Mouse (Mus musculus) myocyte (in vitro differentiated cells): ENCODE results near the gene Olfr429.
"Not testable (repeated sequence)": the region's sequence is repeated elsewhere in the genome, so short reads cannot be mapped to it uniquely, and the experiment has no call there.

Experiments used
- CEBPB ChIP-seq: IDR thresholded peaks from 2 replicates; pipeline ENCODE4 v1.6.1; 2011; ENCODE audit warnings: mild to moderate bottlenecking, moderate library complexity; ENCODE audit not compliant: poor library complexity, insufficient read depth, severe bottlenecking
- E2F4 ChIP-seq: IDR thresholded peaks from one replicate; pipeline ENCODE4 v1.6.1; 2011; ENCODE audit warnings: mild to moderate bottlenecking, control low read depth, moderate library complexity; ENCODE audit not compliant: insufficient read depth
- MAX ChIP-seq: IDR thresholded peaks from one replicate; pipeline ENCODE4 v1.6.1; 2011; ENCODE audit warnings: low read depth, mild to moderate bottlenecking, control low read depth
- MYOD1 ChIP-seq, 3 experiments: IDR thresholded peaks; one replicate each; pipeline ENCODE4 v1.6.1; 2011; ENCODE audit warnings: control low read depth in 2 of 3, low read depth in 2 of 3, mild to moderate bottlenecking in 2 of 3, moderate library complexity in 1 of 3; ENCODE audit not compliant: insufficient read length in 2 of 3, control insufficient read depth in 1 of 3
- MYOG ChIP-seq, 3 experiments: IDR thresholded peaks; one replicate each; pipeline ENCODE4 v1.6.1; 2011; ENCODE audit warnings: control low read depth in 2 of 3, low read depth in 2 of 3, mild to moderate bottlenecking in 2 of 3; ENCODE audit not compliant: insufficient read length in 2 of 3, control insufficient read depth in 1 of 3, insufficient read depth in 1 of 3
- POLR2A ChIP-seq: IDR thresholded peaks from one replicate; pipeline ENCODE4 v1.6.1; 2011; ENCODE audit warnings: low read depth, mild to moderate bottlenecking, control low read depth, moderate library complexity; ENCODE audit not compliant: insufficient read length
- POLR2AphosphoS2 ChIP-seq: IDR thresholded peaks from one replicate; pipeline ENCODE4 v1.6.1; 2011; ENCODE audit warnings: low read depth, control low read depth; ENCODE audit not compliant: insufficient read length
- REST ChIP-seq: IDR thresholded peaks from one replicate; pipeline ENCODE4 v1.6.1; 2011; ENCODE audit warnings: mild to moderate bottlenecking, control low read depth, moderate library complexity; ENCODE audit not compliant: insufficient read depth, insufficient read length
- SRF ChIP-seq: IDR thresholded peaks from one replicate; pipeline ENCODE4 v1.6.1; 2011; ENCODE audit warnings: low read depth; ENCODE audit not compliant: control insufficient read depth, insufficient read length
- TCF12 ChIP-seq: IDR thresholded peaks from one replicate; pipeline ENCODE4 v1.6.1; 2011; ENCODE audit warnings: mild to moderate bottlenecking, control low read depth; ENCODE audit not compliant: poor library complexity, insufficient read depth, severe bottlenecking
- USF1 ChIP-seq: IDR thresholded peaks from one replicate; pipeline ENCODE4 v1.6.1; 2011; ENCODE audit warnings: low read depth, mild to moderate bottlenecking, control low read depth, moderate library complexity

- TF ChIP-seq TCF12; MAX; POLR2A; E2F4; CEBPB; USF1; SRF; MYOD1 (IDR thresholded peaks at IDR 0.05; ENCODE audit: control insufficient read depth in 1 of 3, insufficient read length in 2 of 3, low read depth in 2 of 3); MYOG (IDR thresholded peaks at IDR 0.05; ENCODE audit: control insufficient read depth in 1 of 3, insufficient read depth in 1 of 3, insufficient read length in 2 of 3, low read depth in 2 of 3); POLR2AphosphoS2; REST: not testable (repeated sequence)
Observed at GRCm38 (mm10) chr1:174049357-174049756, 34.8 kb upstream of the Olfr429 start.
